Mouse (Mus musculus) megakaryocyte, adult 5-6 weeks (primary cell): ENCODE data around the gene Tmem147. TPM values are rescaled to one million over a fixed set of nuclear protein-coding genes. Genes with fewer than 3 reads are reported as not detected.
A peak's percentile ranks its signal among the peaks of the same experiment; 100 is the strongest.
"Not testable (repeated sequence)": the region's sequence is repeated elsewhere in the genome, so short reads cannot be mapped to it uniquely, and the experiment has no call there.

Experiments used
- ATAC-seq: 2 replicates; pipeline ENCODE4 v1.8.0; 2016; ENCODE audit warnings: mild to moderate bottlenecking, inconsistent platforms; ENCODE audit not compliant: poor library complexity, severe bottlenecking
- total RNA-seq, 2 experiments: library from RNA; stranded (forward) in 1 of 2; stranded (reverse) in 1 of 2; fragments of 153-499, 151-499 nt in 1 of 2; fragments of 221-1000, 200-1000 nt in 1 of 2; gene quantifications; 2 replicates each; pipeline versions ENCODE4 v1.2.3 to v1.2.4; 2015 to 2017

Gene Tmem147
- total RNA-seq (2015), result 86.7 and 96.5 TPM in 2 replicates
- 27.8 and 31.4 TPM in 2 replicates for total RNA-seq (2017)

- peak; percentile 95 for ATAC-seq
Measured at GRCm38 (mm10) chr7:30729396-30730063, at the start of gene Tmem147. Tmem147 (minus strand) TSS chr7:30729540.

DNA sequence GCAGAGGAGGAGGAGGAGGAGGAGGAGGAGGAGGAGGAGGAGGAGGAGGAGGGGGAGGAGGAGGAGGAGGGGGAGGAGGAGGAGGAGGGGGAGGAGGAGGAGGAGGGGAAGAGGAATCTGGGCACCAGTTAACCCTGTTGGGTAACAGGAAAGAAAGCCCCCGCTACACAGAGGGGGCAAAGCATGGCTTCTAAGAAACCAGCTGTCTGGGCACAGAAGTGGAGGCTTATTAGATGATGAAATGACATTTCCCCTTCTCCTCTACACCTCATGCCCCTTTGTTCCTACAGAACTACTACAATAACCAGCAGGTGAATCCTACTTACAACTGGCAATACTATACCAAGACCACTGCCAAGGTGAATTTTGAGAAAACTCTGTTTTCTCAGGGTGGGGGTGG lies 48.6 kb upstream of the Tmem147 start:
- ATAC-seq, result no peak

DNA sequence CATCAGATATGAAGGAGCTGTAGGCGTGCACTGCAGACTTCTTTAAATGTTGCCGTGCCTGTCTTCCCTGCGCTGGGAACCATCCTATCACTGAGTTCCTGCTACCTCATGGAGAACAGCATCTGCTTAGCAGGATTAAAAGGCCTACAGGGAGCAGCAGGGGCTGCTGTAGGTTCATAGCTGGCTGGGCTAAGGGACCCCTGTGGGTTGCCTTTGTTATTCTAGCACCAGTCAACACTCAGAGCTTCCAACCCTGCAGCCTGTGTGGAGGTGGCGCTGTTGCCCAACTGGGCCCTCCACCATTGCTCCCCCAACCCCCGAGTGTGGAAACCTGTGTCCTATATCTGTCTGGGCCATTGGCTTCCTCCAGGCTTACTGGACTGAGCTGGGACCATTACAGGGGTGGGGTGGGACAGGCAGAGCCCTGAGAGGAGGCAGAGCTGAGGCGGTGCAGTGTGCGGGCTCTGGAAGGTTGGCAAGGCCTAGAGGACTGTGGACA lies 47.8 kb upstream of the Tmem147 start:
- ATAC-seq, result no peak

GRCm38 (mm10) chr7:30776104-30776503 lies 46.8 kb upstream of the Tmem147 start:
- ATAC-seq, result peak; percentile 30; the same call in 1 of the 2 replicates

DNA sequence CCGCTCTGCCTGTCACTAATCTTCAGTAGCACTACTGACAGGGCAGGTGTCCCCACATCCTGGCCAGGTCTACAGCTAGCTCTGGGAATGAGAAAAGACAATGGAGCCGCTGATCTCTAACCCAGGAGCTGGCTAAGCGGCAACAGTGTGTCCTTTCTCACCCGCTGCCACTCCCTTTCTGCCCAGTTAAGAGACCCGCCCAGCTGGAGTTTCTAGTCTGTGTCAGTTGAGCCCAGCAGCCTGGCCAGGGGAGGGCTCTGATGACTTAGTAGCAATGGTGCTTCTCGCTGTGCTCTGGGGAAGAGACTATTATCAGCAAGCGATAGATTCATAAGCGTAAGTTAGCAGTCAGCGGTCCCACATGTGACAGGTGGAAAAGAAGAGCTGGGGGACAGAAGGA lies 39.9 kb upstream of the Tmem147 start:
- ATAC-seq, result no peak

GRCm38 (mm10) chr7:30766408-30766807 lies 37.1 kb upstream of the Tmem147 start:
- ATAC-seq, result no peak

GRCm38 (mm10) chr7:30765173-30765572 lies 35.8 kb upstream of the Tmem147 start:
- ATAC-seq, result no peak

DNA sequence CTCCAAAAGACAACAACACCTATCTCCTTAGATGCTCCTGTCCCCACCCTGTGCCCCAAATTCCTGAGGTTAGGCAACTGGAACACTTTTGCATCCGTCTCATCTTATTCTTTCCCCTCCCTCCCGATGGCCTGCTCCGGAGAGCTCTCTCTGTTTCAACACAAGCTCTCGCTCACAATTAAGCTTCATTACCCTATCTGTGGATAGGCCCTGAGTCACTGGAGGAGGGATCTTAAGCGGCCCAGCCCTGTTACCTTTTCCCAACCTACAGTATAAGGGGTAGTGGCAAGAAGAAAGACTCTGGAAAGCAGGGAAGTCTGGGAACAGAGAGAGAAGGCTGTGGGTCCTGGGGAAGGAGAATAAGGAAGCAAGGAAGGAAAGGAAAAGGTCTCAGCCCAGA lies 34.1 kb upstream of the Tmem147 start, which contains the start of gene Dmkn:
Gene Dmkn (plus strand): TSS at position 301 of the 400 bp plus-strand sequence.
- ATAC-seq, result no peak

GRCm38 (mm10) chr7:30761769-30762352 lies 32.5 kb upstream of the Tmem147 start:
- peak; percentile 88 for ATAC-seq

GRCm38 (mm10) chr7:30758853-30759252 lies 29.5 kb upstream of the Tmem147 start:
- ATAC-seq, result no peak

DNA sequence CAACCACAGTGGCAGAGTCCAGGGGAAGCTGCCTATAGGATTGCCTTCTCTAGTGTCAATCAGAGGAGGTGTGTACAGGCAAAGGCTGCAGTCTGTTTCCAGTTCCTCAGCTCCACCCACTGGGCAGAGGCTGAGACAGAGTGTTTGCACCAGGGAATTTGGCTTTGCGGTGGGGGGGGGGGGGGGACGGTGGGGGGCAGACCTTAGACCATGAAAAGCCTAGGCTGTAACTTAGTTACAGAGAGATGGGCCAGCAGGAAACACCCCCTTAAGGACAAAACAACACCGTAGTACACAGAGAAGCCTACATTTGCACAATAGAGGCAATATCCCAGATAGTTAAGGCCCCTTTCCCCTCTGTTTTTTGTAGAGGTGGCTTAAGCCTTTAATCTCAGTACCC lies 27.7 kb upstream of the Tmem147 start:
- no peak for ATAC-seq

GRCm38 (mm10) chr7:30751086-30751669 lies 21.8 kb upstream of the Tmem147 start, which contains the start of gene Sbsn:
Sbsn (plus strand) TSS chr7:30751471.
- no peak for ATAC-seq

GRCm38 (mm10) chr7:30749824-30750606 lies 20.7 kb upstream of the Tmem147 start:
- no peak for ATAC-seq

DNA sequence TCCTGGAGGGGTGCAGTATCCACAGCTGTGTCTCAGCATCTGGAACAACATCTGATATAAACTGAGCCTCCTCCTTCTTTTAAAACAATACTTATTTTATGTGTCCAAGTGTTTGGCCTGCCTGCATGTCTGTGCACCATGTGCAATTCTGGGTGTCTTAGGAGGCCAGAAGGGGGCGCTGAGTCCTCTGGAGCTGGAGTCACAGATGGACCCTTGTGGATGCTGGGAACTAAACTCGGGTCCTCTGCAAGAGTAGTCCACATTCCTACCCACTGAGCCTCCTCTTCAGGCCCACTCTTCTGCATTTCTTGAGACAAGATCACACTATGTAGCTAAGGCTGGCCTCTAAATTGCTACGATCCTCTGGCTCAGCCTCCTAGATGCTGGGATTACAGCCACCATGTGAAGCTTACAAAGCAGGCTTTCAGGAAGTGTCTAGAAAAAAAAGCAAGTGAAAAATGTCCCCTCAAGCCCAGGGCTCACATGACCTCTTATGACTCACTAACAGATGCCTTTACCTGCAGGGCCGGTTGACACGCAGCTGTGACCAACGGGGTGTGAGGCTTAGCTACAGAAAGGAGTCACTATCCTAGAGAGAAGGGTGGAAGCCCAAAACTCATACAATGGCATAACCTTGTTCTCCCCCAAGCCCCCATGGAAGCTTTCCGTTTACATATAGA lies 18.3 kb upstream of the Tmem147 start:
- ATAC-seq, result no peak

DNA sequence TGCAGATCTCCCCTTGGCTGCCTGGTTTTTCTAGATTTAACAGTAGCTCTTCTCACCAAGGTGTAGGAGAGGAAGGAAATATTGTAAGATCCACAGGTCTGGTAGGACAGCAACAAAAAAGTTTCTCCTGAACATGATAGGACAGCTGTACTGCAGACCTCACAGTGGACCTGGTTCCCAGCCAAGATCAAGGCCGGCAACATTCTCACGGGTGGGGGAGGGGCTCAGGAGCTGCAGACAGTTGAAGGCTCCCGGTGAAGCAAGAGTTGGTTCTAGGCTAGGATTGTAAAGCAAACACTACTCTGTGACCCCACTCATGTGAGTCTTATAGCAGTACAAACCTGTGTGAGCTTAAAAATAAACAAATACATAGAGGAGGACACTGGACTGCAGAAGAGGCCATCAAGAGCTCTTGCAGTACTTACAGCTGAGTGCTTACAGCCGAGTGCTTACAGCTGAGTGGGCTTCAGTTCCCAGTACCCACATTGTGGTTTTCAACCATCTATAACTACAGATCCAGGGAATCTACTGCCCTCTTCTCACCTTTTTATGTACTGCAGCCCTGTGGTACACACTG lies 14.8 kb upstream of the Tmem147 start:
- ATAC-seq, result no peak

DNA sequence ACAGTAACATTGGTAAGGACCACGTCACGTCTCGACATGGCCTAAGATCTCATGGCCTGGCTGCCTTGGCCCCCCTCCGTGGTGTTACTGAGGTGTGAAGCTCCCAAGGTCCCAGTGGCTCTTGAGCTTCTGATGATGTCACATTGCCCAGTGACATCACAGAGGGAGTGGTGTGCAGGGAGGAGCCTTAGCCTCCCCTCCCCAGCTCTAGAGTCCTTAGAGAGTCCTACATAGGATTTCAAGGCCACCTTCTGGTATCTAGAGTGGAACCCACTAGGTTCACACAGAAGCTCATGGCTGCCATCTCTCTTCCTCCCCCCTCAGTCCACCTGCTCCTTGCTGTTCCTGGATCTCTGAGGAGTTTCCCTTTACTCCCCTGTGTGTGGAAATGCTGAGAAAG lies 14.3 kb upstream of the Tmem147 start, which contains the start of gene Gapdhs:
Gene Gapdhs (minus strand): TSS at position 65 of the 400 bp plus-strand sequence.
- ATAC-seq, result not testable (repeated sequence)

DNA sequence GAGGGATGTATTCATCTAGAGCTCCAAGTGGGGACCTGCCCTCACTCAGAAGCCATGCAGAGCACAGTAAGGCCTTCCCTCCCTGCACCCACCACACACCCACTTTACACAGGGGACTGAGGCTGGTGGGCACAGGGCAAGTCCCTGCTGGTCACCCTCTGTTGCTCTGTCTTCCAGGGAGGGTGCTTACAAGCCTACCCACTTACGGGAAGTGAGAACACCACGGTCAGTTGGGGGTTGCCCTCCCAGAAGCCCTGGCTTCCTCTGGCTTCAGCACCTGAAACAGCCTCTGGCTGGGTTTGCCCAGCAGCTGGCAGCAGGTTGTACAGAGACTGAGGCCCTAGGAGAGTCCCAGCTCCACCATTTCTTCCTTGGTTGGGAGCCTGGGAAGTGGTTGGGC lies 13.2 kb upstream of the Tmem147 start:
- peak; percentile 59 for ATAC-seq

DNA sequence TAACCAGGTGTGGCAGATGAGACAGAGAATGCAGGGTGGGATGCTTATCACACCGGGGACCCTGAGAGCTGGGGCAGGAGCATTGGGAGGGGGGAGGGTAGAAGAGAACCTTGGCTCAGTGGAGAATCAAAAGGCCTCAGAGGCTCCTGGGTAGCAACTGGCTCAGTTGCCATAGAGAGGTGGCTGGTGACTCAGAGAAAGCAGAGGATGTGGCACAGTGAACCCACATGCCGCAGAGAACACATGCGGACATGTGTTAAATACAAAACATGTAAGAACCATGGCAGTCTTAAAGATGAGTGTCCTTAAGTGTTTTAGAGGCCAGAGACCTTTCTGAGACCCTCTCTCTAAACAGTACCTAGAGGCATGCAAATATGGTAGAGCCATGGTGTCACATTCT lies 6.9 kb upstream of the Tmem147 start:
- ATAC-seq, result no peak

DNA sequence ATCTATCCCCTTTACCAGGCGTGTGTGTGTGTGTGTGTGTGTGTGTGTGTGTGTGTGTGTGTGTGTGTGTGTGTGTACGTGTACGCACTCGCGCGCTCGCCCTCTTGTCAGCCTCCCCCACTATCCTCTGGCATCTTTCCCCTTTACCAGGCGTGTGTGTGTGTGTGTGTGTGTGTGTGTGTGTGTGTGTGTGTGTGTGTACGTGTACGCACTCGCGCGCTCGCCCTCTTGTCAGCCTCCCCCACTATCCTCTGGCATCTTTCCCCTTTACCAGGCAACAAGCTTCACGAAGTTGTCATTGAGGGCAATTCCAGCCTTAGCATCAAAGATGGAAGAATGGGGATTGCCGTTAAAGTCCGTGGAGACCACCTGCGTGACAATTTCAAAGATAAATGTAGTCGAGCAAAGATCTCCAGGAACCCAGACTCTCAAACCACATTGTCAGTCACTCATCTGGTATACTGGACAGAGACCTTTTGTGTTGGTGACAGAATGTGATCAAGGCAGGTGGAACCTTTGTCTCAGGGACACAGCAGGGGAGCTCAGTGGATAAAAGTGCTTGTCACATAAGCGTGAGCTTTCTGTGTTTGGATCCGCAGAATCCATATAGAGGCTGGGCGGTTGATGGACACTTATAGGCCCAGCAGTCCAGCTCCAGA lies 853 bp upstream of the Tmem147 start:
- ATAC-seq, result not testable (repeated sequence)
